8 mouse cellular contexts compared by ENCODE assay signal in genomic region chr11:69996161-69997061, GRCm38 (mm10). TPM values are rescaled to one million over a fixed set of nuclear protein-coding genes. Genes with fewer than 3 reads are reported as not detected.
DNase-seq lines count a peak whose midpoint lies in the region; ATAC-seq and TF ChIP-seq lines count a peak whose summit lies in the region.

No protein-coding gene starts in this region.

- under 1% methylated on average over 66 of the region's 66 CpGs for WGBS in bone marrow, adult 2 months
- WGBS in kidney, adult 2 months, result 1% methylated on average over 66 of the region's 66 CpGs
- under 1% methylated on average over 59 of the region's 66 CpGs for WGBS in stomach, embryonic 16.5 days

- peak; percentile 78 for DNase-seq in gastrocnemius, postnatal 25 days
- peak; percentile 49 for DNase-seq in kidney, adult 2 months
- peak; percentile 53 for DNase-seq in mesoderm, embryonic 11.5 days (ENCODE audit: low read depth, low spot score)
- no peak for DNase-seq in left cerebral cortex, postnatal 14 days (ENCODE audit: low spot score in 2 of 2)

- peak overlapping the region; percentile 98 for H3K27ac ChIP-seq in bone marrow, adult 2 months (ENCODE audit: control insufficient read depth, insufficient read depth, low read depth, low read length, poor library complexity)
- peak overlapping the region; percentile 92 for H3K27ac ChIP-seq in kidney, adult 2 months (ENCODE audit: insufficient read depth, low read depth, low read length)
- H3K27ac ChIP-seq in stomach, embryonic 16.5 days (ENCODE audit: low read length), result peak overlapping the region; percentile 99

- no peaks in the 10 kb centered on the region for H3K27me3 ChIP-seq in megakaryocyte, embryonic 14.5 days (replicated peaks)
- no peaks in the 10 kb centered on the region for H3K27me3 ChIP-seq in kidney, adult 2 months (replicated peaks; ENCODE audit: control insufficient read depth, insufficient read depth, low read length)
- H3K27me3 ChIP-seq in stomach, embryonic 16.5 days (ENCODE audit: control insufficient read depth, insufficient read depth, low read length), result no peaks in the 10 kb centered on the region

- ATAC-seq in megakaryocyte, adult 5-6 weeks (ENCODE audit: poor library complexity, severe bottlenecking), result no peak
- ATAC-seq in stomach, embryonic 16.5 days (ENCODE audit: insufficient read depth, low FRiP score), result peak; percentile 6; the same call in 1 of the 2 replicates

- no peaks in the 10 kb centered on the region for H3K9me3 ChIP-seq in megakaryocyte, embryonic 14.5 days
- no peaks in the 10 kb centered on the region for H3K9me3 ChIP-seq in stomach, embryonic 16.5 days (replicated peaks; ENCODE audit: control insufficient read depth, low read length)

- H3K4me2 ChIP-seq in stomach, embryonic 16.5 days (ENCODE audit: low read depth, low read length), result peak overlapping the region; percentile 58

- H3K36me3 ChIP-seq in megakaryocyte, embryonic 14.5 days (replicated peaks; ENCODE audit: low read length), result peaks cover 55% of the 10 kb centered on the region
- H3K36me3 ChIP-seq in kidney, adult 2 months (ENCODE audit: control insufficient read depth, insufficient read depth, low read length), result peaks cover 2% of the 10 kb centered on the region; the same call in 1 of the 2 replicates
- peaks cover 16% of the 10 kb centered on the region for H3K36me3 ChIP-seq in stomach, embryonic 16.5 days (ENCODE audit: control insufficient read depth, insufficient read depth, low read length)

- peaks cover 66% of the 10 kb centered on the region for H3K4me1 ChIP-seq in megakaryocyte, embryonic 14.5 days
- H3K4me1 ChIP-seq in bone marrow, adult 2 months (ENCODE audit: control insufficient read depth, insufficient read depth, low read length), result peaks cover 4% of the 10 kb centered on the region
- H3K4me1 ChIP-seq in kidney, adult 2 months (ENCODE audit: control insufficient read depth, insufficient read depth, low read length), result peaks cover 6% of the 10 kb centered on the region; the same call in 1 of the 2 replicates
- peaks cover 28% of the 10 kb centered on the region for H3K4me1 ChIP-seq in stomach, embryonic 16.5 days (ENCODE audit: control insufficient read depth, insufficient read depth, low read length)

- intact Hi-C loops in left cerebral cortex, postnatal 14 days (cut with DNase I), result no loop called here

- H3K9ac ChIP-seq in stomach, embryonic 16.5 days (ENCODE audit: low read length), result peak overlapping the region; percentile 89

- peak overlapping the region; percentile 99 for H3K4me3 ChIP-seq in megakaryocyte, embryonic 14.5 days (replicated peaks)
- H3K4me3 ChIP-seq in bone marrow, adult 2 months (replicated peaks; ENCODE audit: control insufficient read depth, low read depth, low read length), result peak overlapping the region; percentile 89
- peak overlapping the region; percentile 86 for H3K4me3 ChIP-seq in kidney, adult 2 months (ENCODE audit: insufficient read depth, low read depth, low read length)
- H3K4me3 ChIP-seq in stomach, embryonic 16.5 days (replicated peaks; ENCODE audit: low read length), result peak overlapping the region; percentile 75

- TF ChIP-seq CTCF in bone marrow, adult 2 months (IDR thresholded peaks at IDR 0.05; ENCODE audit: control insufficient read depth, insufficient read depth, low read length), result no peak
- no peak for TF ChIP-seq CTCF in kidney, adult 2 months (conservative IDR thresholded peaks at IDR 0.05; ENCODE audit: insufficient read depth, insufficient read length, low read depth, low read length)

- no peak for TF ChIP-seq POLR2A in bone marrow, adult 2 months (IDR thresholded peaks at IDR 0.05; ENCODE audit: borderline replicate concordance, control insufficient read depth, low read depth, low read length)
- TF ChIP-seq POLR2A in kidney, adult 2 months (IDR thresholded peaks at IDR 0.05; ENCODE audit: low read depth, low read length), result no peak

RNA-seq across cellular contexts. Expression of gene Phf23, which starts 0.8 kb away (rescaled TPM):
- 24.1 and 85.6 TPM in 2 replicates for polyA plus RNA-seq in megakaryocyte, embryonic 14.5 days (2012; ENCODE audit: insufficient read depth, low replicate concordance)
- total RNA-seq in megakaryocyte, adult 5-6 weeks (2015), result 34.0 and 37.0 TPM in 2 replicates
- total RNA-seq in megakaryocyte, adult 5-6 weeks (2017), result 42.5 and 45.8 TPM in 2 replicates
- polyA plus RNA-seq in bone marrow, adult 2 months (2011; ENCODE audit: insufficient read depth, insufficient read length, low replicate concordance, missing spikeins), result 26.8 and 72.4 TPM in 2 replicates
- total RNA-seq in gastrocnemius, postnatal 25 days (2021), result 10 to 100 TPM; 15.0 to 16.1 TPM
- polyA plus RNA-seq in kidney, adult 2 months (2012; rRNA removed), result 16.0 and 21.4 TPM in 2 replicates
- polyA plus RNA-seq in stomach, embryonic 16.5 days (2015; fragmentation: Nextera tagmentation; extraction: Ambion mirVana), result 44.3 and 47.9 TPM in 2 replicates
- 10 to 100 TPM; 39.2 to 40.2 TPM for total RNA-seq in left cerebral cortex, postnatal 14 days (2021)

RNA-seq across cellular contexts. Expression of gene Dvl2, which starts 4.0 kb away (rescaled TPM):
- 28.6 and 64.4 TPM in 2 replicates for polyA plus RNA-seq in megakaryocyte, embryonic 14.5 days (2012; ENCODE audit: insufficient read depth, low replicate concordance)
- 7.9 and 9.3 TPM in 2 replicates for total RNA-seq in megakaryocyte, adult 5-6 weeks (2015)
- total RNA-seq in megakaryocyte, adult 5-6 weeks (2017), result 12.7 and 16.9 TPM in 2 replicates
- 4.4 and 12.8 TPM in 2 replicates for polyA plus RNA-seq in bone marrow, adult 2 months (2011; ENCODE audit: insufficient read depth, insufficient read length, low replicate concordance, missing spikeins)
- 1 to 10 TPM; 3.7 to 4.1 TPM for total RNA-seq in gastrocnemius, postnatal 25 days (2021)
- 8.5 and 9.6 TPM in 2 replicates for polyA plus RNA-seq in kidney, adult 2 months (2012; rRNA removed)
- 17.7 and 22.3 TPM in 2 replicates for polyA plus RNA-seq in stomach, embryonic 16.5 days (2015; fragmentation: Nextera tagmentation; extraction: Ambion mirVana)
- 10 to 100 TPM; 27.3 to 30.0 TPM for total RNA-seq in left cerebral cortex, postnatal 14 days (2021)

RNA-seq across cellular contexts. Expression of gene Gabarap, which starts 5.5 kb away (rescaled TPM):
- 495 and 977 TPM in 2 replicates for polyA plus RNA-seq in megakaryocyte, embryonic 14.5 days (2012; ENCODE audit: insufficient read depth, low replicate concordance)
- 843 and 872 TPM in 2 replicates for total RNA-seq in megakaryocyte, adult 5-6 weeks (2015)
- total RNA-seq in megakaryocyte, adult 5-6 weeks (2017), result 599 and 651 TPM in 2 replicates
- 204 and 443 TPM in 2 replicates for polyA plus RNA-seq in bone marrow, adult 2 months (2011; ENCODE audit: insufficient read depth, insufficient read length, low replicate concordance, missing spikeins)
- 100 to 1,000 TPM; 148 to 170 TPM for total RNA-seq in gastrocnemius, postnatal 25 days (2021)
- polyA plus RNA-seq in kidney, adult 2 months (2012; rRNA removed), result 746 and 1,018 TPM in 2 replicates
- 485 and 494 TPM in 2 replicates for polyA plus RNA-seq in stomach, embryonic 16.5 days (2015; fragmentation: Nextera tagmentation; extraction: Ambion mirVana)
- total RNA-seq in left cerebral cortex, postnatal 14 days (2021), result 100 to 1,000 TPM; 213 to 217 TPM

RNA-seq across cellular contexts. Expression of gene Elp5, which starts 14.1 kb away (rescaled TPM):
- polyA plus RNA-seq in megakaryocyte, embryonic 14.5 days (2012; ENCODE audit: insufficient read depth, low replicate concordance), result 11.0 TPM in 1 of 2 replicates, not detected in the other
- 44.7 and 63.0 TPM in 2 replicates for total RNA-seq in megakaryocyte, adult 5-6 weeks (2015)
- total RNA-seq in megakaryocyte, adult 5-6 weeks (2017), result 35.7 and 40.5 TPM in 2 replicates
- polyA plus RNA-seq in bone marrow, adult 2 months (2011; ENCODE audit: insufficient read depth, insufficient read length, low replicate concordance, missing spikeins), result 27.2 and 50.6 TPM in 2 replicates
- total RNA-seq in gastrocnemius, postnatal 25 days (2021), result 10 to 100 TPM; 37.0 to 44.2 TPM
- polyA plus RNA-seq in kidney, adult 2 months (2012; rRNA removed), result 66.3 and 68.4 TPM in 2 replicates
- polyA plus RNA-seq in stomach, embryonic 16.5 days (2015; fragmentation: Nextera tagmentation; extraction: Ambion mirVana), result 102 and 103 TPM in 2 replicates
- total RNA-seq in left cerebral cortex, postnatal 14 days (2021), result 100 to 1,000 TPM; 103 to 107 TPM

RNA-seq across cellular contexts. Expression of gene Ctdnep1, which starts 15.5 kb away (rescaled TPM):
- 289 and 291 TPM in 2 replicates for polyA plus RNA-seq in megakaryocyte, embryonic 14.5 days (2012; ENCODE audit: insufficient read depth, low replicate concordance)
- 120 and 150 TPM in 2 replicates for total RNA-seq in megakaryocyte, adult 5-6 weeks (2015)
- 26.6 and 27.0 TPM in 2 replicates for total RNA-seq in megakaryocyte, adult 5-6 weeks (2017)
- polyA plus RNA-seq in bone marrow, adult 2 months (2011; ENCODE audit: insufficient read depth, insufficient read length, low replicate concordance, missing spikeins), result 42.5 and 60.6 TPM in 2 replicates
- total RNA-seq in gastrocnemius, postnatal 25 days (2021), result 100 to 1,000 TPM; 195 to 205 TPM
- 84.4 and 104 TPM in 2 replicates for polyA plus RNA-seq in kidney, adult 2 months (2012; rRNA removed)
- 17.5 and 17.7 TPM in 2 replicates for polyA plus RNA-seq in stomach, embryonic 16.5 days (2015; fragmentation: Nextera tagmentation; extraction: Ambion mirVana)
- total RNA-seq in left cerebral cortex, postnatal 14 days (2021), result 100 to 1,000 TPM; 115 TPM

Comparison
In these comparisons a context has a peak if more than half of its experiments do, and no peak if none do; other contexts are left out.
1. DNase-seq: peak in gastrocnemius, postnatal 25 days (single experiment), kidney, adult 2 months (single experiment) and mesoderm, embryonic 11.5 days (single experiment); none in left cerebral cortex, postnatal 14 days (0 of 2).
2. Peak in every context shown above with its lines, with median percentiles within 50 percentile points of each other: H3K4me3 ChIP-seq and H3K27ac ChIP-seq.